Mouse (Mus musculus) ES-E14 (cell line): ENCODE data around the gene Srpk2. TPM values are rescaled to one million over a fixed set of nuclear protein-coding genes. Genes with fewer than 3 reads are reported as not detected.

Experiments
- DNase-seq: peaks from one replicate; pipeline ENCODE4 v3.0.0-alpha.2; 2013; ENCODE audit warnings: low read depth, low spot score
- H3K27ac ChIP-seq: 2 replicates; pipeline ENCODE4 v1.5.1; 2012; ENCODE audit warnings: low read depth, mild to moderate bottlenecking, low read length, moderate library complexity, mixed read lengths; ENCODE audit not compliant: poor library complexity, insufficient read depth, severe bottlenecking
- H3K36me3 ChIP-seq: 2 replicates; pipeline ENCODE4 v1.6.1; 2012; ENCODE audit warnings: mild to moderate bottlenecking, low read length, moderate library complexity, mixed read lengths; ENCODE audit not compliant: control insufficient read depth, poor library complexity, insufficient read depth, severe bottlenecking
- H3K4me1 ChIP-seq, 2 experiments: fragments of 150-350 bp in 1 of 2; sonication (generic) in 1 of 2; 2 replicates each; pipeline ENCODE4 v1.6.1; 2012; ENCODE audit warnings: low read length in 2 of 2, mild to moderate bottlenecking in 1 of 2, mixed read lengths in 1 of 2; ENCODE audit not compliant: control insufficient read depth in 2 of 2, insufficient read depth in 2 of 2, poor library complexity in 1 of 2
- H3K4me3 ChIP-seq, 2 experiments: fragments of 150-350 bp in 1 of 2; sonication (generic) in 1 of 2; 2 replicates each; pipeline ENCODE4 v1.5.1; 2012; ENCODE audit warnings: low read length in 2 of 2, low read depth in 1 of 2, mild to moderate bottlenecking in 1 of 2, mixed read lengths in 1 of 2; ENCODE audit not compliant: insufficient read depth in 1 of 2, poor library complexity in 1 of 2, severe bottlenecking in 1 of 2
- H3K9ac ChIP-seq: 2 replicates; pipeline ENCODE4 v1.6.1; 2012; ENCODE audit warnings: low read depth, mild to moderate bottlenecking, low read length, mixed read lengths; ENCODE audit not compliant: poor library complexity, insufficient read depth, severe bottlenecking
- H3K9me3 ChIP-seq: fragments of 150-350 bp; sonication (generic); 2 replicates; pipeline ENCODE4 v1.6.1; 2012; ENCODE audit warnings: low read depth, mild to moderate bottlenecking, low read length; ENCODE audit not compliant: control insufficient read depth, insufficient read depth
- CHD2 ChIP-seq: IDR thresholded peaks from 2 replicates; pipeline ENCODE4 v1.6.1; 2014; ENCODE audit warnings: mild to moderate bottlenecking, low read depth, low read length, inconsistent platforms
- HCFC1 ChIP-seq: IDR thresholded peaks from 2 replicates; pipeline ENCODE4 v1.6.1; 2012; ENCODE audit warnings: low read length, inconsistent platforms, borderline replicate concordance; ENCODE audit not compliant: insufficient read depth
- MAFK ChIP-seq: IDR thresholded peaks from 2 replicates; pipeline ENCODE4 v1.6.1; 2014; ENCODE audit warnings: mild to moderate bottlenecking, low read depth, low read length, inconsistent platforms; ENCODE audit not compliant: insufficient read depth
- ZC3H11A ChIP-seq: IDR thresholded peaks from 2 replicates; pipeline ENCODE4 v1.6.1; 2012; ENCODE audit warnings: low read depth, mild to moderate bottlenecking, inconsistent platforms, low read length, borderline replicate concordance
- ZNF384 ChIP-seq: IDR thresholded peaks from 2 replicates; pipeline ENCODE4 v1.6.1; 2012; ENCODE audit warnings: low read depth, low read length, inconsistent platforms
- in situ Hi-C, 2 experiments: fragments of 600-800 bp; cut with MboI; formaldehyde crosslinking; loops; one replicate each; pipeline ENCODE4 v1.15.1; 2025; ENCODE audit warnings: low sequenced_read_pairs in 2 of 2, inconsistent platforms in 1 of 2; ENCODE audit not compliant: unreplicated experiment in 2 of 2
- total RNA-seq: library from RNA; depleted of rRNA; stranded (reverse); fragments of 300-350 nt; gene quantifications from 2 replicates; pipeline ENCODE4 v1.2.3, GENCODE M21; 2012

Srpk2 gene
- total RNA-seq, 1 experiment, result 23.3 TPM

DNA sequence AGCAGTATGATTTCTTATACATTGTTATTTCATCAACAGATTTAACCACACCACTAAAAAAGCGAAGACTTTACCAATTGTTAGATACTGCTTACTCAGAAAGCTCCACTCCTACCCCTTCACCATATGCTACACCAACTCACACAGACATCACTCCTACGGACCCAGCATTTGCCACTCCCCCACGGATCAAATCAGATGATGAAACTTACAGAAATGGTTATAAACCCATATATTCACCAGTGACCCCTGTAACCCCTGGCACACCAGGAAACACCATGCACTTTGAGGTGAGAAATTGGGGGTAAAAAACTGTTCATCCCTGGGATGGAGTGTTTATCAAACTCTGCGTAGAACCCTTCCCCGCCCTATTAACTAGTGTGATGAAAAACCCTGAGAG lies 187.5 kb downstream of the Srpk2 start:
- in situ Hi-C loops, result no loop called here
- no peak for TF ChIP-seq ZNF384
- TF ChIP-seq HCFC1, result no peak
- no peak for TF ChIP-seq ZC3H11A
- TF ChIP-seq CHD2, result no peak
- no peak for TF ChIP-seq MAFK
- no peak overlapping the region for H3K4me3 ChIP-seq
- peaks cover 28% of the 10 kb centered on the region for H3K36me3 ChIP-seq
- peaks cover 0 to 7% of the 10 kb centered on the region in 2 experiments; a peak in 1 of 4 replicates for H3K4me1 ChIP-seq
- H3K27ac ChIP-seq, result no peak overlapping the region
- no peak overlapping the region for H3K9ac ChIP-seq
- no peaks in the 10 kb centered on the region for H3K9me3 ChIP-seq
- DNase-seq, result no peak

DNA sequence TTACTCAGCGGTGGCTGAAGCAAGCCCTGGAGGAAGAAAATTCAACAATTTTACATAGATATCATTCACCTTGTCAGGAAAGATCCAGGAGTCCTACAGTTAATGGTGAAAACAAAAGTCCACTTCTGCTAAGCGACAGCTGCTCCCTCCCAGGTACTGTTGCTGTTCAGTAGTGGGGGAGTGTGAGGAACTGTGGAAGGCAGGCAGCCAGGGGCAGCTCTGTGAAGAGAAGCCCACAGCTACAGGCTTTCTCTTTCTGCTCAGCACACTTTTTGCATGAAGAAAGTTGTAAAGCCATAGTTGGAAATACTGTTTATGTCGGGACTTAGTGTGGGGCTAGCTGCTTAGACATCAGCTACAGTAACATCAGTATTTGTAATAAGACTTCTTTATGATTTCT lies 188.0 kb downstream of the Srpk2 start:
- in situ Hi-C loops, result no loop called here
- no peak overlapping the region for H3K9ac ChIP-seq
- no peak for DNase-seq
- no peaks in the 10 kb centered on the region for H3K9me3 ChIP-seq
- peaks cover 0 to 3% of the 10 kb centered on the region in 2 experiments; a peak in 1 of 4 replicates for H3K4me1 ChIP-seq
- TF ChIP-seq HCFC1 (no peak), CHD2 (no peak), ZC3H11A (no peak), ZNF384 (no peak)
- peaks cover 23% of the 10 kb centered on the region for H3K36me3 ChIP-seq
- H3K27ac ChIP-seq, result no peak overlapping the region
- H3K4me3 ChIP-seq, result no peak overlapping the region

DNA sequence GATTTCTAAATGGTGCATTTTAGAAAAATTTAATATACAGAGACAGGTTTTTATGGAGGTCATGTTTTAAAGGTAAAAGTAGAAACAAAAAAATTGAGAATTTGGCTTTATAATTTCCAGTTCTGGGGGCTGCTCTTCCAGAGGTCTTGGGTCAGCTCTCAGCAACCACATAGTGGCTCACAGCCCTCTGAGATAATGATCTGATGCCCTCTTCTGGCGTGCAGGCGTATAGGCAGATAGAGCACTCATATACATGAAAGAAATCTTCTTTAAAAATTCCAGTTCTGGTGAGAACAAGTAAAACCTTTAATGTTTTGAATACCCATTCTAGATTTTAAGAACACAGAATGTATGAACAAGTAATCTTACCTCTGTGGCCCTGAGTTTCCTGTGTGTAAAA lies 193.6 kb downstream of the Srpk2 start:
- Histone ChIP-seq H3K9me3 (no peaks in the 10 kb centered on the region), H3K4me1 (no peaks in the 10 kb centered on the region), H3K36me3 (peaks cover 9% of the 10 kb centered on the region), H3K27ac (no peak overlapping the region), H3K4me3 (no peak overlapping the region), H3K9ac (no peak overlapping the region)
- in situ Hi-C loops, result no loop called here
- DNase-seq, result no peak
- TF ChIP-seq HCFC1 (no peak), ZNF384 (no peak), ZC3H11A (no peak), MAFK (no peak), CHD2 (no peak)

DNA sequence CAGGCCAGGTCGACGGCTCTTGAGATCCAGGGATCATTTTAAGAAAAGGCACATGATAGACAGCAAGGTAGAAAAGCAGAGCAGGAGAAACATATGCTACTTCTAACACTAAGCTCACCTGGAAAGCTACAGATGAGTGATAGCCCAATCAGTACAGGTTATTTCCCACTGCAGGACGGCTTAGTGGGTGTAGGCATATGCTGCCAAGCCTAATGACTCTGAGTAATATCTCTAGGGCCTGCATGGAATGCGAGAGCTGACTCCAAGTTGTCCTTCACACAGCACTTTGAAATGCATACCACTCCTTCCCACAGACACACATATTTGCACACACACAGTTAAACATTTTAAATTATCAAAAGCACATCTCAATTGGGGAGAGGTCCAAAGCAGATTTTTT lies 195.2 kb downstream of the Srpk2 start:
- no peak for TF ChIP-seq HCFC1
- no peak for TF ChIP-seq ZNF384
- no peak for TF ChIP-seq CHD2
- no peak for TF ChIP-seq ZC3H11A
- TF ChIP-seq MAFK, result no peak
- no peak overlapping the region for H3K4me3 ChIP-seq
- H3K36me3 ChIP-seq, result peaks cover 9% of the 10 kb centered on the region
- in situ Hi-C loops, result no loop called here
- DNase-seq, result no peak
- H3K9ac ChIP-seq, result no peak overlapping the region
- H3K4me1 ChIP-seq, result no peaks in the 10 kb centered on the region
- H3K9me3 ChIP-seq, result no peaks in the 10 kb centered on the region
- no peak overlapping the region for H3K27ac ChIP-seq

DNA sequence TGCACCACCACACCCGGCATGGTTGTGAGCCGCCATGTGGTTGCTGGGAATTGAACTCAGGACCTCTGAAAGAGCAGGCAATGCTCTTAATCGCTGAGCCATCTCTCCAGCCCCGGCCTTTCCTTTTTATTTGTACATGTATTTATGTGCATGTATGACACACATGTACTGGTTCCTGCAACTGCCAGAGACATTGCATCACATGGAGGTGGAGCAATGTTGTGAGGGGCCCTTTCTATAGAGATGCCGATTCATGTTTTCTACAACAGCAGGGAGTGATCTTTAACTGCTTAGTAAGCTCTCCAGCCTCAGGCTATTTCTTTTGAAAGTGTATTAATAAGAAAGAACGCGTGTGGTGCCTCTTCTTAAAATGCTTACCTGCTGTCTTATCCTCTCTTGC lies 200.6 kb downstream of the Srpk2 start:
- H3K4me1 ChIP-seq, result no peaks in the 10 kb centered on the region
- in situ Hi-C loops, result no loop called here
- no peak overlapping the region for H3K9ac ChIP-seq
- no peaks in the 10 kb centered on the region for H3K9me3 ChIP-seq
- H3K27ac ChIP-seq, result no peak overlapping the region
- no peak for DNase-seq
- TF ChIP-seq CHD2, result no peak
- TF ChIP-seq MAFK, result no peak
- TF ChIP-seq ZNF384, result no peak
- no peak for TF ChIP-seq HCFC1
- TF ChIP-seq ZC3H11A, result no peak
- H3K4me3 ChIP-seq, result no peak overlapping the region
- H3K36me3 ChIP-seq, result peaks cover 4% of the 10 kb centered on the region
